Mouse (Mus musculus) bone marrow, adult 2 months (tissue): Measurements from ENCODE around the gene Gcnt4.

Source experiments
- CTCF ChIP-seq: fragments of 200-500 bp; IDR thresholded peaks from 2 replicates; pipeline ENCODE4 v1.5.1; 2011; ENCODE audit warnings: low read length, control low read depth; ENCODE audit not compliant: control insufficient read depth, insufficient read depth
- POLR2A ChIP-seq: fragments of 200-500 bp; IDR thresholded peaks from 2 replicates; pipeline ENCODE4 v1.6.1; 2011; ENCODE audit warnings: low read depth, mild to moderate bottlenecking, control low read depth, low read length, borderline replicate concordance; ENCODE audit not compliant: control insufficient read depth

DNA sequence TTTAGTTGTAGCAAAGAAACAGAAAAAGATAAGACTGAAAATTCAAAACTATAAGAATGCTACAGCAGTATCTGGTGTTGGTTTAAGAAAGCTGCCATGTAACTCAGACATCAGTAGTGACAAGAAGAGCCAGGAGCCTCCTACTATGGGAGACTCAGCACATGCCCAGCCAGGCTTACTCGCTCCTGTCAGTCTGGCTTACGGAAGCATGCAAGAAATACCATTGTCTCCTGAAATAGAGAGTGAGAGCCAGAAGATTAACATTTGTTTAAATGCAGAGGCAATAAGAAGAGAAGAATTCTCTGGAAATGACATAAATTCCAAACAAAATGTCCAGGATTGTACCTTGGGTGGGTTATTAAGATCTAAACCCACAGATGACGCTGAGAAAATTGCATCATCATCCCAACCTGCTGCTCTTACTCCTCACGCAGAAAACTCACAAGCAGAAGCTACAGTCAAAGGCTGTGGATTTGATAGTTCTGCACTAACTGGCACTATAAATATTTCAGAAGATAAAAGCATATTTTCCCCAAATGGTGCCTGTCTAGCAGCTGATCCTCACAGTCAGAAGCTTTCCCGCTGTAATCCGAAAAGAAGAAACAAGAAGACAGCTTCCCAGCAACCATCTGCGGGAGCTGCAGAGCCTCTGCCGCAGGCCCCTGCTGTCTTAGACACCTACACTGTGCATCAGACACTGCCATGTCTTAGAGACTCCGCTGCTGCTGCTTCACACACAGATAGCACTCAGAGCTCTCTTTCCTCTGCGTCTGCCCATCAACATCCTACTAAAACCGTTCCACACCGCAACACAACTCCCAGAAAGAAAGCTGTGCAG is 46.0 kb upstream of the Gcnt4 start:
- TF ChIP-seq CTCF (no peak), POLR2A (no peak)
